Mouse (Mus musculus): ENCODE measurements around the gene Jade1. TPM values are rescaled to one million over a fixed set of nuclear protein-coding genes. Genes with fewer than 3 reads are reported as not detected.

Gene Jade1
- polyA plus RNA-seq, 1 experiment from 2014 or later = 13.1 TPM

DNA sequence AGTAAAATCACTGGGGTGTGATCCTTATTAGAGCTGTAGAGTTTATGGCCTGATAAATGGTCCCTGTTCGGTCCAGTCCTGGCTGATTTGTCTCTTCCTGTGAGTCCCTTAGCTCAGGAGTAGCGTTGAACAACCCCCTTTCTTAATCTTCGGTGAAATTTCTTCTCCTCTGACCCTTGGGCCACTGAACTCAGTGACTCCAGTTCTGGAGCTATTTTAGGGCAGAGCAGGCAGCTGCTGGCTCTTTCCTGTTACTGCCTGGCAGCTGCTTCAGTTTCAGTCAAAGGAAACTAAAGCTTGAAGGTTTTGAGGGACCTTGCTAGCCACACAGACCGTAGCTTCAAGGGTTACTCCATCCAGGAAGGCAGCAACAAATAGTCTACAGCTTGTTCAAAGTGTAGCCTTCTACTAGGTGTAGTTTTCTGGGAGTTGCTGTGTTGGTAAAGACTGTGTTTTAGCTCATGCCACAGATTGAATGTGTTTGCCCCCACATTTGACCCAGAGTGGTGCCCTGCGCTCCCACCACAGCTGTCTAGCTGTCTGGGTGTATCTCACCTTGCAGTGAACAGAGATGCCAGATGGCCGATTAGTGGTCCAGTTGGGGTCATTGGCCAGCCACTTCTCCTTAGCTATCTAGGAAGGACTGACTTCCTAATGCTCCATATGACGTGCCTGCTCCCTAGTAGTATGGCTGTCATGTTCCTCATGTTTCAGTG lies 19.3 kb downstream of the Jade1 start:
- Histone ChIP-seq H3K9me3 (replicated peaks; ENCODE audit: control insufficient read depth, low read length) (no peaks in the 10 kb centered on the region), H3K4me1 (ENCODE audit: control insufficient read depth, insufficient read depth, low read length) (0 out of 2 replicates have a peak, but pooled peaks cover 2% of the 10 kb centered on the region), H3K27ac (replicated peaks; ENCODE audit: low read depth, low read length) (no peak overlapping the region), H3K9ac (replicated peaks; ENCODE audit: low read length) (no peak overlapping the region), H3K4me3 (ENCODE audit: low read depth, low read length) (no peak overlapping the region), H3K36me3 (replicated peaks; ENCODE audit: control insufficient read depth, insufficient read depth, low read depth, low read length) (no peaks in the 10 kb centered on the region), H3K4me2 (ENCODE audit: low read depth, low read length) (no peak overlapping the region), H3K27me3 (ENCODE audit: control insufficient read depth, insufficient read depth, low read length) (no peaks in the 10 kb centered on the region)
- 35% methylated on average over 7 of the region's 7 CpGs for WGBS
- DNase-seq (ENCODE audit: low spot score) (no peak), ATAC-seq (replicated peaks; ENCODE audit: insufficient number of reproducible peaks, low FRiP score, low TSS enrichment, low read depth) (no peak)

DNA sequence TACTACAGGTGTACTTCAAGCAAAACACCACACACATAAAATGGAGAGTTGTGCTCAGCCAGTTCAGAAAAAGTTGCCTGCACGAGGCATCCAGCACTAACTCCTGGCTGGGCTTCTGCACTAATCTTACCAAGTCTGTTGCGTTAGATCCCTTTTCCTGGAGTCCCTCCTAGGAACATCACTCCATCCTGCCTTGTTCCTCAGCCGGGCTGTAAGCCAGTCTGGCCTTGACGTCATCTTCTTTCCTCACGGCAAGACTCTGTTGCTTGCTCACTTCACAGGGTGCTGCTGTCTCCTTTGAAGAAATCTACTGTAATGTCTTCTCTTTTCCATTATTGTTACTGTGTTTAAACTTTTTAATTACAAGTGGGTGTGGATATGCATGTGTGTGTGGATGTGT lies 20.4 kb downstream of the Jade1 start:
- Histone ChIP-seq H3K27me3 (ENCODE audit: control insufficient read depth, insufficient read depth, low read length) (no peaks in the 10 kb centered on the region), H3K4me1 (ENCODE audit: control insufficient read depth, insufficient read depth, low read length) (0 out of 2 replicates have a peak, but pooled peaks cover 2% of the 10 kb centered on the region)
- DNase-seq (ENCODE audit: low spot score) = no peak

DNA sequence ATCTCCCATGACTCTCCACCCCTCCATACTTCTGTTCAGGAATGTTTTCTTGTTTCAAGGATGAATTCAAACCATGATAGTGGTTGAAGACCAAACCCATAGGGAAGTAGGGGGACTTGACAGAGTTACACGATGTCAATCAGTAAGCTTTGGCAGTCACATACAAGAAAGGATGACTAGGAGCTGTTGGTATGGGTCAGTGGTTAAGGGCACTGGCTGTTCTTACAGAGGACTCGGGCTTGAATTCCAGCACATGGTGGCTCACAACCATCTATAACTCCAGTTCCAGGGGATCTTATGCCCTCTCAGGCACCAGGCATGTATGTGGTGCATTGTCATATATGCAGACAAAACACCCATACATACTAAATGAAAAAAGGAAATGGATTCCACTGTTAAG lies 21.7 kb downstream of the Jade1 start:
- H3K4me3 ChIP-seq (ENCODE audit: low read depth, low read length) = no peak overlapping the region
- H3K27me3 ChIP-seq (ENCODE audit: control insufficient read depth, insufficient read depth, low read length) = no peaks in the 10 kb centered on the region
- DNase-seq (ENCODE audit: low spot score) (no peak), ATAC-seq (replicated peaks; ENCODE audit: insufficient number of reproducible peaks, low FRiP score, low TSS enrichment, low read depth) (no peak)
- H3K4me2 ChIP-seq (ENCODE audit: low read depth, low read length) = no peak overlapping the region
- WGBS = 74% methylated on average over 2 of the region's 2 CpGs
- no peaks in the 10 kb centered on the region for H3K36me3 ChIP-seq (replicated peaks; ENCODE audit: control insufficient read depth, insufficient read depth, low read depth, low read length)
- no peaks in the 10 kb centered on the region for H3K9me3 ChIP-seq (replicated peaks; ENCODE audit: control insufficient read depth, low read length)
- H3K27ac ChIP-seq (replicated peaks; ENCODE audit: low read depth, low read length) = no peak overlapping the region
- H3K9ac ChIP-seq (replicated peaks; ENCODE audit: low read length) = no peak overlapping the region
- H3K4me1 ChIP-seq (ENCODE audit: control insufficient read depth, insufficient read depth, low read length) = 0 out of 2 replicates have a peak, but pooled peaks cover 2% of the 10 kb centered on the region

More for the DNA sequence above, 20.4 kb downstream of the Jade1 start:
- no peak for ATAC-seq (replicated peaks; ENCODE audit: insufficient number of reproducible peaks, low FRiP score, low TSS enrichment, low read depth)
- Histone ChIP-seq H3K4me3 (ENCODE audit: low read depth, low read length) (no peak overlapping the region), H3K27ac (replicated peaks; ENCODE audit: low read depth, low read length) (no peak overlapping the region), H3K4me2 (ENCODE audit: low read depth, low read length) (no peak overlapping the region), H3K9me3 (replicated peaks; ENCODE audit: control insufficient read depth, low read length) (no peaks in the 10 kb centered on the region), H3K36me3 (replicated peaks; ENCODE audit: control insufficient read depth, insufficient read depth, low read depth, low read length) (no peaks in the 10 kb centered on the region), H3K9ac (replicated peaks; ENCODE audit: low read length) (no peak overlapping the region)
- WGBS = 79% methylated on average over 5 of the region's 5 CpGs

DNA sequence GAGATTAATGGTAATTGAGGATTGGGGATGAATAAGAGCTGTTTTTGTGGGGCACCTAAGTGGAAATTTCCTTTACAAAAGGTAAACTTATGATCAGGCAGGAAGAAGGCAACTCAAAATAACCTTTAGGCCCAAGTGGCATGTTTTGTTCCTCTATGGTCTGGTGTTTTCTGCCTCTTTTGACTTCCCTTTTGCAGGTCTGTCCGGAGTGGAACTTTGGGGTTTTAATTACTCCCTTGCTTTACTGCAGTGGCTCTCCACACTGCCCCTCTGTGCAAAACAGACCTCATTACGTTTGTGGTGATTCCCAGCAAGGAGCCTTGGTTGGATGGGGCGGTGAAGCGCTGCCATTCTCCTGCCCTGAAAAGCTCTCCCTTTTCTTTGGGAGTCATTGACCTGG lies 24.3 kb downstream of the Jade1 start:
- Histone ChIP-seq H3K9me3 (replicated peaks; ENCODE audit: control insufficient read depth, low read length) (no peaks in the 10 kb centered on the region), H3K27ac (replicated peaks; ENCODE audit: low read depth, low read length) (no peak overlapping the region), H3K4me3 (ENCODE audit: low read depth, low read length) (no peak overlapping the region), H3K4me1 (ENCODE audit: control insufficient read depth, insufficient read depth, low read length) (no peaks in the 10 kb centered on the region), H3K4me2 (ENCODE audit: low read depth, low read length) (no peak overlapping the region), H3K36me3 (replicated peaks; ENCODE audit: control insufficient read depth, insufficient read depth, low read depth, low read length) (no peaks in the 10 kb centered on the region), H3K27me3 (ENCODE audit: control insufficient read depth, insufficient read depth, low read length) (no peaks in the 10 kb centered on the region), H3K9ac (replicated peaks; ENCODE audit: low read length) (no peak overlapping the region)
- WGBS = 43% methylated on average over 4 of the region's 4 CpGs
- DNase-seq (ENCODE audit: low spot score) = no peak
- ATAC-seq (replicated peaks; ENCODE audit: insufficient number of reproducible peaks, low FRiP score, low TSS enrichment, low read depth) = no peak

DNA sequence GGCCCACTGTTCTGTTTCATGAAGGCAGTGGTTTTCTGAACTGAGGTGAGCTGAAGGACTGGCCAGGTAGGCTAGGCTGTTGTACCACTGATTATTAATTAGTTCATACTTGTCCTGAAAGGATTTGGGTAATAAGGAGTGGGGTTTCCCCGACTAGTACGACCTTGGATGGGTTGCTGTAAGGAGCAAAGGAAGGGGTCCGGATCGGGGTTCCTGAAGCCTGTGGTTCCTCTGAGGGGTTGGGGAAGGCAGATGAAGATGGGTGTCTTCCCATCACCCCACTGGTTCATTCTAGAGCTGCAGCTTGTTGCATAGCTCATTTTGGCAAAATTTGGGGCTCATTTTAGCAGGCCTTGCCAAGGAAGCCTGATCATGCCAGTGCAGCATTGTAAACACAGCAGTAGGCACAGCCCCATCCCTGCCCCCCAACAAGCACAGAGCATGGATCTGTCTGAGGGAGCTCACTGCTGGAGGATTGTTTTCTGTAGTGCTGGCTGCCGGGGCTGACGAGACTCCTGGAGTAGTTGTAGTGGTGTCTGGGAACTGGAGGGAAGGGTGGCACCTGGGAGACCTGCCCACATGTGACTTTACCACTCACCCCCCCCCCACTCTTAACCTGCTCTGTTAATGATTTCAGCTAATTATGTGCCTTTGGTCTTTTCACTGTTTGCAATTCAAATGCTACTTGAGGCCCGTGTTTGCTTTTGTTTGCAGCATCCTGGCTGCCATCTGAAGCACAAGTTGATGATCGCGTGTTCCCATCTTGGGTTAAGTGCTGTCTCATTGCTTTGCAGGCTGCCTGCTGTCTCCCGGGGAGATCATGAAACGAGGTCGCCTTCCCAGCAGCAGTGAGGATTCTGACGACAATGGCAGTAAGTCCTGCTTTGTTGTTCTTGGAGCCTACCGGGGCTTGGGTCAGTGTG lies 25.1 kb downstream of the Jade1 start:
- DNase-seq (ENCODE audit: low spot score) = no peak
- no peak overlapping the region for H3K4me3 ChIP-seq (ENCODE audit: low read depth, low read length)
- H3K4me1 ChIP-seq (ENCODE audit: control insufficient read depth, insufficient read depth, low read length) = no peaks in the 10 kb centered on the region
- H3K36me3 ChIP-seq (replicated peaks; ENCODE audit: control insufficient read depth, insufficient read depth, low read depth, low read length) = no peaks in the 10 kb centered on the region
- no peak overlapping the region for H3K9ac ChIP-seq (replicated peaks; ENCODE audit: low read length)
- no peaks in the 10 kb centered on the region for H3K9me3 ChIP-seq (replicated peaks; ENCODE audit: control insufficient read depth, low read length)
- H3K27me3 ChIP-seq (ENCODE audit: control insufficient read depth, insufficient read depth, low read length) = no peaks in the 10 kb centered on the region
- ATAC-seq (replicated peaks; ENCODE audit: insufficient number of reproducible peaks, low FRiP score, low TSS enrichment, low read depth) = no peak
- 51% methylated on average over 14 of the region's 14 CpGs for WGBS
- no peak overlapping the region for H3K27ac ChIP-seq (replicated peaks; ENCODE audit: low read depth, low read length)
- H3K4me2 ChIP-seq (ENCODE audit: low read depth, low read length) = no peak overlapping the region

DNA sequence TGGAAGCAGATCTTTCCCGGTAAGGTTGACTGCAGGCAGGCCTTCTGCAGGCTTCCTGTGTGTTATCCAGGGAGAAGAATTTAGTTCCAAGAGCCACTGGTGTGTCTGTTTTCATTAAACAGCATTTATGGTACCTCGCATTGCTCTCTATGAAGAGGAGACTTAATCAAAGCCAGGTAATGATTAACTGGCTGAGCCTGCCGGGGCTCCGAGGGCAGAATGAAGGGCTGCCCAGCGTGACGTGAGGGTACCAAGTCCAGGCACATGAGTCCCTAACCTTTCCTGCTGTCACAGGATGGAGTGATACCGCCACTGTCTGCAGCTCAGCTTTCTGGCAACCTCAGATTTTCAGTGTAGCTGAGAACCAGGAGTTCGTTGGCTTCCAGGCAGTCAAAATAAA lies 25.9 kb downstream of the Jade1 start:
- H3K4me2 ChIP-seq (ENCODE audit: low read depth, low read length) = no peak overlapping the region
- no peaks in the 10 kb centered on the region for H3K9me3 ChIP-seq (replicated peaks; ENCODE audit: control insufficient read depth, low read length)
- no peaks in the 10 kb centered on the region for H3K36me3 ChIP-seq (replicated peaks; ENCODE audit: control insufficient read depth, insufficient read depth, low read depth, low read length)
- ATAC-seq (replicated peaks; ENCODE audit: insufficient number of reproducible peaks, low FRiP score, low TSS enrichment, low read depth) (no peak), DNase-seq (ENCODE audit: low spot score) (no peak)
- no peak overlapping the region for H3K4me3 ChIP-seq (ENCODE audit: low read depth, low read length)
- H3K4me1 ChIP-seq (ENCODE audit: control insufficient read depth, insufficient read depth, low read length) = no peaks in the 10 kb centered on the region
- no peak overlapping the region for H3K9ac ChIP-seq (replicated peaks; ENCODE audit: low read length)
- no peaks in the 10 kb centered on the region for H3K27me3 ChIP-seq (ENCODE audit: control insufficient read depth, insufficient read depth, low read length)
- WGBS = 45% methylated on average over 8 of the region's 8 CpGs
- H3K27ac ChIP-seq (replicated peaks; ENCODE audit: low read depth, low read length) = no peak overlapping the region

DNA sequence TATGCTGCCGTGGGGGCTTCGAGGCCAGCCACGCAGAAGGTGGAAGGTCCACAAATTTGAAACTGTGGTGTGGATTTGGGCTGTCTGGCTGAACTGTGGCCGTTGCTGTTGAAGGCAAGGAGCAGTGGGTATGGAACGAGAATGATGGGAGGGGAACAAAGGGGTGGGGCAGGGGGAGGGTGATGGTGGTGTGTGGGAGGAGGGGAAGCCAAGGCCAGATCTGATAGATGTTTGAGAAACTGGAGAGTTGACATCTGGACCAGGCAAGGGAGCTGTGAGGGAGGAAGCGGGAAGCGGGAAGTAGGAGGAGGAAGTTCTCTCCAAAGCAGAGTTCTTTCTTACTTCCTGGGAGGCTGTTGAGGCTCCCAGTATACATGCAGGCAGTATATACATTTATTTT lies 26.7 kb downstream of the Jade1 start:
- Histone ChIP-seq H3K4me3 (ENCODE audit: low read depth, low read length) (no peak overlapping the region), H3K9me3 (replicated peaks; ENCODE audit: control insufficient read depth, low read length) (no peaks in the 10 kb centered on the region), H3K4me2 (ENCODE audit: low read depth, low read length) (no peak overlapping the region), H3K9ac (replicated peaks; ENCODE audit: low read length) (no peak overlapping the region), H3K36me3 (replicated peaks; ENCODE audit: control insufficient read depth, insufficient read depth, low read depth, low read length) (no peaks in the 10 kb centered on the region), H3K27ac (replicated peaks; ENCODE audit: low read depth, low read length) (no peak overlapping the region), H3K4me1 (ENCODE audit: control insufficient read depth, insufficient read depth, low read length) (no peaks in the 10 kb centered on the region), H3K27me3 (ENCODE audit: control insufficient read depth, insufficient read depth, low read length) (no peaks in the 10 kb centered on the region)
- whole genome bisulfite sequencing = 78% methylated on average over 7 of the region's 7 CpGs
- no peak for ATAC-seq (replicated peaks; ENCODE audit: insufficient number of reproducible peaks, low FRiP score, low TSS enrichment, low read depth)
- no peak for DNase-seq (ENCODE audit: low spot score)

DNA sequence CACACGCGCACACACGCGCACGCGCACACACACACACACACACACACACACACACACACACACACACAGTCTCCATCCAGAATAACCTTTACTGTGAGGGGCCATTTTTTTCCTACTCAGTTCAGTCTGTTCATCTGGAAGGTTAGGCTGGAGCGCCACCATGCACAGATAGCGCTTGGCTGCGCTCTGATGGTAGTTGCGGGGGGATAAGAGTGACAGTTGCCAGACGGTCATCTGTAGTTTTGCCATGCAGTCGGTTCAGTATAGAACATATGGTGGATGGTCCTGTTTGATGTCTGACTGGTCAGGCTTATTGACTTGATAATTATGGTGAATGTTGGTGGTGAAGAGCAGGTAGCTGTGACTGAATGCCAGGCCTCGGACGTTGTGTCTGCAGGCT lies 27.6 kb downstream of the Jade1 start:
- Histone ChIP-seq H3K36me3 (replicated peaks; ENCODE audit: control insufficient read depth, insufficient read depth, low read depth, low read length) (no peaks in the 10 kb centered on the region), H3K4me1 (ENCODE audit: control insufficient read depth, insufficient read depth, low read length) (no peaks in the 10 kb centered on the region), H3K27ac (replicated peaks; ENCODE audit: low read depth, low read length) (no peak overlapping the region), H3K4me2 (ENCODE audit: low read depth, low read length) (no peak overlapping the region), H3K9me3 (replicated peaks; ENCODE audit: control insufficient read depth, low read length) (no peaks in the 10 kb centered on the region), H3K9ac (replicated peaks; ENCODE audit: low read length) (no peak overlapping the region), H3K27me3 (ENCODE audit: control insufficient read depth, insufficient read depth, low read length) (no peaks in the 10 kb centered on the region), H3K4me3 (ENCODE audit: low read depth, low read length) (no peak overlapping the region)
- ATAC-seq (replicated peaks; ENCODE audit: insufficient number of reproducible peaks, low FRiP score, low TSS enrichment, low read depth) = 0 out of 2 replicates have a peak, but pooled peaks have one; percentile 27
- 95% methylated on average over 14 of the region's 14 CpGs for WGBS
- no peak for DNase-seq (ENCODE audit: low spot score)

Measured in embryonic facial prominence, embryonic 11.5 days (tissue).